Mouse (Mus musculus) hindbrain, postnatal 0 days (tissue): ENCODE results near the gene Tsks. TPM values are rescaled to one million over a fixed set of nuclear protein-coding genes. Genes with fewer than 3 reads are reported as not detected.

ENCODE experiments used
- ATAC-seq: fragments of 200-750 bp; cut with Nextera tagmentation; 2 replicates; pipeline ENCODE4 v1.8.0; 2017; ENCODE audit warnings: mild to moderate bottlenecking, moderate TSS enrichment, moderate library complexity
- DNase-seq: peaks from one replicate; pipeline ENCODE4 v3.0.0-alpha.2; 2015; ENCODE audit warnings: low spot score
- H3K27ac ChIP-seq: fragments of 300-500 bp; sonication (generic); 2 replicates; pipeline ENCODE4 v1.5.1; 2014; ENCODE audit warnings: mild to moderate bottlenecking
- H3K27me3 ChIP-seq: fragments of 300-500 bp; sonication (generic); 2 replicates; pipeline ENCODE4 v1.6.1; 2014; ENCODE audit warnings: low read length, mixed read lengths; ENCODE audit not compliant: insufficient read depth
- H3K36me3 ChIP-seq: fragments of 300-500 bp; sonication (generic); 2 replicates; pipeline ENCODE4 v1.6.1; 2014; ENCODE audit warnings: low read length, mixed read lengths; ENCODE audit not compliant: insufficient read depth
- H3K4me1 ChIP-seq: fragments of 300-500 bp; sonication (generic); 2 replicates; pipeline ENCODE4 v1.6.1; 2014; ENCODE audit warnings: antibody characterized with exemption, low read length, mixed read lengths; ENCODE audit not compliant: insufficient read depth
- H3K4me2 ChIP-seq: fragments of 300-500 bp; sonication (generic); 2 replicates; pipeline ENCODE4 v1.6.1; 2014; ENCODE audit warnings: low read depth, mild to moderate bottlenecking, low read length, moderate library complexity, mixed read lengths
- H3K4me3 ChIP-seq: fragments of 300-500 bp; sonication (generic); 2 replicates; pipeline ENCODE4 v1.5.1; 2014; ENCODE audit warnings: low read length
- H3K9ac ChIP-seq: fragments of 300-500 bp; sonication (generic); replicated peaks from 2 replicates; pipeline ENCODE4 v1.6.1; 2014; ENCODE audit warnings: mild to moderate bottlenecking, low read length, moderate library complexity, mixed read lengths
- H3K9me3 ChIP-seq: fragments of 300-500 bp; sonication (generic); 2 replicates; pipeline ENCODE4 v1.6.1; 2016; ENCODE audit warnings: low read length, mixed read lengths
- CTCF ChIP-seq: IDR thresholded peaks from 2 replicates; pipeline ENCODE4 v1.5.1; 2016; ENCODE audit warnings: antibody characterized with exemption, control low read depth, low read depth
- WGBS: fragments of 180-500 bp; shearing (Covaris S2); extraction: QIAGEN DNeasy Blood & Tissue Kit; methylation state at CpG from one replicate; pipeline ENCODE4 v1.1.7; 2014; 5-methylcytosine and 5-hydroxymethylcytosine counted together
- polyA plus RNA-seq: library from polyadenylated mRNA; unstranded; fragments of >200 nt; fragmentation: Nextera tagmentation; extraction: Ambion mirVana; gene quantifications from 2 replicates; pipeline ENCODE4 v1.2.1, GENCODE M21; 2015
- total RNA-seq: library from RNA; depleted of rRNA; stranded (reverse); fragments of >200 nt; gene quantifications from 2 replicates; pipeline ENCODE4 v1.2.3, GENCODE M21; 2014

Gene Tsks
- total and polyA plus RNA-seq, 2 experiments from 2014 or later = 0.25 TPM; not detected in 1

DNA sequence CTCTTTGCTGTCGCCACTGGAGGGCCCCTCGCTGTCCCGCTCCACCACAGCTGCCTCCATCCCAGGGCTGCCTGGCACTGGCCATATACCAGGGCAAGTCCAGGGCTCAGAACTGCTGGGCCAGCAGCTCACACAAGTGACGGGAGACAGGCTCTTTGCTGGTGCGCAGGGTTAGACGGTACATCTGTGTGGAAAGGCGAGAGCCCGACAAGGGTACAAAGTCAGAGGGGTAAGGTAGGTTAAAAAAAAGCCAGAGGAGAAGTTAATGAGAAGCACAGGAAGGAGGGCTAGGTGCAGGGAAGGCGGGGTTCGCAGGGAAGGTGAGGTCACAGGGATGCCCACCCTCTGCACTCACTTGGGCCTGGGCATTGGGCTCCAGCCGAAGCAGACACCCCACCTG lies 42.4 kb upstream of the Tsks start:
- Histone ChIP-seq H3K9me3 (no peaks in the 10 kb centered on the region), H3K36me3 (peaks cover 51% of the 10 kb centered on the region), H3K27me3 (no peaks in the 10 kb centered on the region), H3K4me1 (peaks cover 18% of the 10 kb centered on the region; the same call in 1 of the 2 replicates), H3K4me2 (no peak overlapping the region), H3K27ac (no peak overlapping the region), H3K9ac (no peak overlapping the region), H3K4me3 (no peak overlapping the region)
- DNase-seq = no peak
- TF ChIP-seq CTCF = no peak
- WGBS = 88% methylated on average over 11 of the region's 11 CpGs
- ATAC-seq = no peak

DNA sequence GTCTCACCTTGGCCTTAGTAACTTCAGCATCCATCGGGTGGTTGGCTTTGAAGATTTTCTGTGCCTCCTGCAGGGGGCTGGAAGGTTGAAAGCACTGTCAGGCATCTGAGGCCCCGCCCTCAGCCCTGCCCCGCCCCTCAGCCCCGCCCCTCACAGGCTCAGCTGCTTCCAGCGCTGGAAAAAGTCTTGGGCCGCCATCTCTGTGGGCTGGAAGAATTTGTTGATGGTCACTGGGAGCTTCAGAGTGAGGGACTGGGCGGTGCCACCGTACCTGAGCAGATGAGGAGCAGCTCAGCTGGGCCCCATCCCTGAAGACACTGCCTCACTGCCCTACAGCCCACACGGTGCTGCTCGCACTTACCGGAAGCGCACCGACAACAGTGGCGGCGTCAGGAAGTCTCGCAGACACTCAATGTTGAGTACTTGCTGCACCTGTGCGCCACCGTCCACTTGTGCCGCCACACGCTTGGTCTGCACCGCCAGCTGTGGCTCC lies 41.7 kb upstream of the Tsks start:
- Histone ChIP-seq H3K9ac (no peak overlapping the region), H3K4me3 (no peak overlapping the region), H3K9me3 (no peaks in the 10 kb centered on the region), H3K4me1 (peaks cover 18% of the 10 kb centered on the region; the same call in 1 of the 2 replicates), H3K27me3 (no peaks in the 10 kb centered on the region), H3K36me3 (peaks cover 58% of the 10 kb centered on the region), H3K27ac (peak overlapping the region; percentile 48), H3K4me2 (peak overlapping the region; percentile 39)
- 27% methylated on average over 21 of the region's 21 CpGs for WGBS
- ATAC-seq = peak; percentile 36; the same call in 1 of the 2 replicates
- DNase-seq = peak; percentile 65
- peak; percentile 47 for TF ChIP-seq CTCF

DNA sequence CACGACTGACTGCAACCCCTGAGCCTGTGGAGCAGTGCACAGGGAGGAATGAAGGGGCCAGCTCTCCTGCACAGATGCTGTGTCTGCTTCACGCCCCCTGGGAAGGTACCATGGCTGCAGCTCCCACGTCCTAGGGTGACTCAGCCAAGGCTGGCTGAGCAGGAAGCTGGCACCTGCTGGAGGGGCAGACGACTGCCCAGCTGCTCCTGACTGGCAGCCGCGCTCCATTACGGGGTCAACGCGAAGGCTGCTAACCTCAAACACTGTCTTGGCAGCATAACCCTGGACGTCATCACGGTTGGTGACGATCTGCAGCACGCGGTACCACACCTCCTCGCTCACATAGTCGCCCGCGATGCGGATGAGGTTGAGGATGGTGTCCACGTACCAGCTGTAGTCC lies 37.6 kb upstream of the Tsks start:
- Histone ChIP-seq H3K36me3 (peaks cover 84% of the 10 kb centered on the region), H3K27me3 (no peaks in the 10 kb centered on the region), H3K4me3 (no peak overlapping the region), H3K4me2 (no peak overlapping the region), H3K9me3 (no peaks in the 10 kb centered on the region), H3K9ac (no peak overlapping the region), H3K4me1 (peaks cover 7% of the 10 kb centered on the region; the same call in 1 of the 2 replicates), H3K27ac (no peak overlapping the region)
- WGBS = 84% methylated on average over 20 of the region's 20 CpGs
- no peak for TF ChIP-seq CTCF
- ATAC-seq = no peak
- no peak for DNase-seq

DNA sequence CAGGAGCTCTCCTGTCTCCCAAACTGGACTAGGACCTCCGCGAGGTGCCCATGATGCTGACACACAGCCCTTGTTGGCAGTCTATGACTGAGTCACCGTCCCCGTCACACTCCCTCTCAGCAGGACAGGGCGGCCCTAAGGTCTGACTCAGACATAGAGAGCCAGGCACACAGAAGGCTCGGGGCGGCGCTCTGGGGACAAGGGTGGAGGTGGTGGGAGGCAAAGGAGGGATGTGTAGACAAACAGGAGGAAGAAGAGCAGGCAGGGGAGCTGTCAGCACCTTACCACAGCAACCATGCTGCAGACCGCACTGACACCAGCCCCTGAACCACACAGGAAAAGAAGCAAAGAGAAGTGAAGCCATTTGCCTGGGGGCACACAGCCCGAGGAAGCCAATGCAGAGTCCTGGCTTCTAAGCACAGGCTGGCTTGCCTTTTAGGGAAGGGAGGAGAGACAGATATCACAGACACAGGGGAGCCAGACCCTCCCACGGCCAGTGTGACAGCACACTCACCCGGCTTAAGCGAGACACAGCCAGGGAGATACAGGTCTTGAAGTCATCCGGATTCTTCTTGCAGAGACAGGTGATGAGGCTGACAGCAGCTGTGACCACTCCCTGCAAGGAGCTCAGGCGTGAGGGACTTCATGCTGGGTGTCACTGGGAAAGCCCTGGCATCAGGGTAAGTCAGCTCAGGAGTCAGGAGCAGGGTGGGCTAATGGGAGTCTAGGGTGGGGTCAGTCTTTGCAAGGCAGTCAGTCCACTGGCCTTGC lies 34.1 kb upstream of the Tsks start:
- peaks cover 80% of the 10 kb centered on the region for H3K36me3 ChIP-seq
- DNase-seq = no peak
- no peak overlapping the region for H3K27ac ChIP-seq
- H3K9ac ChIP-seq = no peak overlapping the region
- no peak overlapping the region for H3K4me3 ChIP-seq
- no peak overlapping the region for H3K4me2 ChIP-seq
- H3K27me3 ChIP-seq = no peaks in the 10 kb centered on the region
- TF ChIP-seq CTCF = no peak
- no peaks in the 10 kb centered on the region for H3K4me1 ChIP-seq
- ATAC-seq = no peak
- H3K9me3 ChIP-seq = no peaks in the 10 kb centered on the region
- 90% methylated on average over 15 of the region's 15 CpGs for WGBS

DNA sequence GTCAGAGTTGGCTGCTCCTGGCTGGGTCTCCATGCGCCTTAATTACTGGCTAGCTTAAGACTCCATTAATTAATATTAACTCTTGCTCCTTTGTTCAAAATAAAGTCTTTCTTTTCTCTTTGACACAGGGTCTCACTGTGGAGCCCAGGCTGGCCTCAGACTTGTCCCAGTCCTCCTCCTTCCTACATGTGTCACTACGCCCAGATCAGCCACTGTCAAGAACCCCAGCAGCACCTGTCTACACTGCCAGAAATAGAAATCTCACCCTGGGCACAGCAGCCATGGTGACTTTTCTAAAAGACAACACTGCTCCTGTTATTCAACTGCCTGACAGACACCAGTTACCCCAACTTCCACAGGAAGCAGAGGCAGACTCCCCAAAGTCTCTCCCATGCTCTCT lies 28.6 kb upstream of the Tsks start:
- Histone ChIP-seq H3K4me1 (no peaks in the 10 kb centered on the region), H3K4me2 (no peak overlapping the region), H3K36me3 (peaks cover 34% of the 10 kb centered on the region; the same call in 1 of the 2 replicates), H3K9me3 (no peaks in the 10 kb centered on the region), H3K4me3 (no peak overlapping the region), H3K27me3 (no peaks in the 10 kb centered on the region), H3K27ac (no peak overlapping the region), H3K9ac (no peak overlapping the region)
- 82% methylated on average over 2 of the region's 2 CpGs for WGBS
- ATAC-seq = no peak
- no peak for TF ChIP-seq CTCF
- no peak for DNase-seq

DNA sequence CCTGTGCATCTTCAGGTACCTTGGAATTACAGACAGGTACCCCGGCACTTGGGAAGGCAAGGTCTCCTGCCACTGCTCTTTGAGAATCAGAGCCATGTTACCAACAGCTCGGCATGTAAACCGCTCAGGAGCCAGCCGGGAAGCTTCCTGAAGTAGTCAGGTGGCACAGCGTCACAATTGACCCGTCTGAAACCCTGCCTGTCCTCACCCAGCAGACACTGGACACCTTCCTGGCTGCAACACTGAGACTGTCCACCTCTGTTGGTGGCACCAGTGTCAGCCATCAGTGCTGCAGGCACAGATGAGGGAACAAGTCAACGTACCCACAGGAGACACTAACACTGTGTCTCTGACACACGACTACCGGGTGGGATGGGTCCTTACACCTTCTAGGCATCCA lies 27.7 kb upstream of the Tsks start:
- no peaks in the 10 kb centered on the region for H3K27me3 ChIP-seq
- no peak overlapping the region for H3K4me3 ChIP-seq
- no peak overlapping the region for H3K4me2 ChIP-seq
- 93% methylated on average over 9 of the region's 9 CpGs for WGBS
- no peak for ATAC-seq
- H3K36me3 ChIP-seq = peaks cover 26% of the 10 kb centered on the region; the same call in 1 of the 2 replicates
- DNase-seq = no peak
- TF ChIP-seq CTCF = no peak
- H3K9me3 ChIP-seq = no peaks in the 10 kb centered on the region
- H3K27ac ChIP-seq = no peak overlapping the region
- H3K4me1 ChIP-seq = no peaks in the 10 kb centered on the region
- no peak overlapping the region for H3K9ac ChIP-seq

DNA sequence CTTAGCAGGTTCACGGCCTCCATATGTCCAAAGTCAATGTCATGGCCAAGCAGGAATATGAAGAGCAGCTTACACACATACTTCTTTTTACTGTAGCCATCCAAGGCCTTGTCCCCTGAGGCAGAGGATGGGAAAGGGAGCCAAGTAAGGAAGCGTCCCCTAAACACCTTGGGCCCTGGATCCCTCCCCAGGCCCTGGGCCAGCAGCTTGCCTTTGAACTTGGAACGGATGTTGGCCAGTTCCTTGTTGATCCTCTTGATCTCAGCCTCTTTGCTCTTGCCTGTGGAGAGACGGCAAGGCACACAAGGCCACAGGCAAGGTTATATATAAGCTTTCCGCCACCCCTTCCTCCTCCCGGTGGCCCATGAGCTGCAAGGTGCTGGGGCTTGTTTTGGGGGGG lies 26.8 kb upstream of the Tsks start:
- DNase-seq (no peak), ATAC-seq (no peak)
- H3K36me3 ChIP-seq = peaks cover 18% of the 10 kb centered on the region; the same call in 1 of the 2 replicates
- no peak overlapping the region for H3K9ac ChIP-seq
- H3K27ac ChIP-seq = no peak overlapping the region
- TF ChIP-seq CTCF = no peak
- H3K27me3 ChIP-seq = no peaks in the 10 kb centered on the region
- H3K4me2 ChIP-seq = no peak overlapping the region
- WGBS = 86% methylated on average over 6 of the region's 6 CpGs
- no peak overlapping the region for H3K4me3 ChIP-seq
- no peaks in the 10 kb centered on the region for H3K4me1 ChIP-seq
- H3K9me3 ChIP-seq = no peaks in the 10 kb centered on the region
